Mouse (Mus musculus) heart, adult 2 months (tissue): Measurements from ENCODE around the gene Pnkd. TPM values are rescaled to one million over a fixed set of nuclear protein-coding genes. Genes with fewer than 3 reads are reported as not detected.
A peak's percentile ranks its signal among the peaks of the same experiment; 100 is the strongest.

ENCODE experiments used
- DNase-seq, 2 experiments: peaks; one replicate each; pipeline ENCODE4 v3.0.0; 2021
- H3K27ac ChIP-seq: fragments of 200-600 bp; 2 replicates; pipeline ENCODE4 v1.8.1; 2022
- H3K27me3 ChIP-seq: fragments of 200-500 bp; 2 replicates; pipeline ENCODE4 v1.6.1; 2012; ENCODE audit warnings: mild to moderate bottlenecking, low read length, inconsistent platforms, mixed read lengths; ENCODE audit not compliant: control insufficient read depth, insufficient read depth
- H3K36me3 ChIP-seq: fragments of 200-500 bp; 2 replicates; pipeline ENCODE4 v1.6.1; 2012; ENCODE audit warnings: low read length, inconsistent platforms; ENCODE audit not compliant: control insufficient read depth, insufficient read depth
- H3K4me1 ChIP-seq: fragments of 200-500 bp; 2 replicates; pipeline ENCODE4 v1.6.1; 2011; ENCODE audit warnings: low read length; ENCODE audit not compliant: control insufficient read depth, insufficient read depth
- H3K4me3 ChIP-seq: fragments of 200-600 bp; 2 replicates; pipeline ENCODE4 v1.8.1; 2022
- H3K79me2 ChIP-seq: fragments of 200-500 bp; replicated peaks from 2 replicates; pipeline ENCODE4 v1.6.1; 2012; ENCODE audit warnings: mild to moderate bottlenecking, inconsistent platforms, low read length, moderate library complexity, mixed read lengths; ENCODE audit not compliant: control insufficient read depth, insufficient read depth
- H3K9ac ChIP-seq: fragments of 200-500 bp; 2 replicates; pipeline ENCODE4 v1.6.1; 2012; ENCODE audit warnings: low read depth, mild to moderate bottlenecking, control low read depth, inconsistent platforms, low read length, mixed read lengths
- CTCF ChIP-seq: fragments of 200-600 bp; IDR thresholded peaks from 2 replicates; pipeline ENCODE4 v1.8.1; 2022; ENCODE audit warnings: antibody characterized with exemption, mild to moderate bottlenecking, moderate library complexity
- EP300 ChIP-seq: fragments of 200-500 bp; IDR thresholded peaks from 2 replicates; pipeline ENCODE4 v1.6.1; 2011; ENCODE audit warnings: low read depth, low read length, control low read depth; ENCODE audit not compliant: insufficient read depth
- POLR2A ChIP-seq: fragments of 200-500 bp; IDR thresholded peaks from 2 replicates; pipeline ENCODE4 v1.6.1; 2011; ENCODE audit warnings: mild to moderate bottlenecking, low read depth, low read length, control low read depth; ENCODE audit not compliant: insufficient read depth
- WGBS: fragments of 180-500 bp; shearing (Covaris S2); methylation state at CpG from one replicate; pipeline ENCODE4 v1.1.7; 2018; 5-methylcytosine and 5-hydroxymethylcytosine counted together
- intact Hi-C: fragments of 180-260 bp; cut with DNase I; formaldehyde crosslinking; loops from one replicate; pipeline ENCODE4 v1.15.1; 2025
- microRNA-seq, 2 experiments: library from miRNA; unstranded; fragments of <30 nt; microRNA quantifications; one replicate each; pipeline ENCODE4 v1.2.0; 2021
- polyA plus RNA-seq: library from polyadenylated mRNA; depleted of rRNA; stranded (reverse); fragments of >200 nt; gene quantifications from 2 replicates; pipeline ENCODE4 v1.2.3, GENCODE M21; 2012; rRNA removed
- total RNA-seq, 2 experiments: library from RNA; stranded (reverse); gene quantifications; 2 replicates each; pipeline ENCODE4 v1.2.3; 2021

The Pnkd gene
- total and polyA plus RNA-seq, 3 experiments: 113 to 140 (median 126) TPM

DNA sequence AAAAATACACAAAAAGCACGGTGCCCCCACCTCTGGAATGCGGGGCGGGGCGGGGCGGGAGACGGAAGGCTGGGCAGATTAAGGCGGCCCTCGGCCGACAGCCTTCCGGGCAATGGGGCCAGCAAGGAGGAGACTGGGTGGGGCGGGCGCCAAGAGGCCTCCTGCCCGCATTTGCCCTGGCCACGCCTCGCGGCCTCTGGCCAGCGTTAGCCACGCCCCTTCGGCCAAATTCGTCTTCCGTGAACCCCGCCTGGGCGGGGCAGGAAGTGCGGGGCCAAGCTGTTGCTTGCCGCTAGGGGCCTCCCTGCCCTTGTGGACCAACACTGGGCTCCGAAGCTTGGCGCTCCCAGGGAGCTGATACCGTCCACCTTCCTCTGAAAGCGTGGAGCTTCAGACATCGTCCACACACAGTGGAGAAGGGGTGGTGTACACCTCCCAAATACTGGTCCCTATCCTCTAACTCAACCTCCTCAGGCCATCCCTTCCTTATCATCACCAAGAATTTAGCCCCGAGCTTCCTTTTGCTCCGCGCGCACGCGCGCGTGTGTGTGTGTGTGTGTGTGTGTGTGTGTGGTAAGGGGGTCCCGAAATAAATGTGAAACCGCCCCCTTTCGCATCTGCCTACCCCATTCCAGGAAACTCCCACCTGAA, 112.7 kb downstream of the Pnkd start:
- H3K27ac ChIP-seq: peak overlapping the region; percentile 95
- peaks cover 2% of the 10 kb centered on the region; the same call in 1 of the 2 replicates for H3K79me2 ChIP-seq
- TF ChIP-seq POLR2A (peak; percentile 95), CTCF (peak; percentile 94; the same call in 1 of the 2 replicates), EP300 (peak; percentile 85)
- H3K9ac ChIP-seq: peak overlapping the region; percentile 58
- intact Hi-C loops: loop anchor here (10.0 kb wide), 1 partner anchor 187 kb away; the partner anchor contains the start of genes Bcs1l and Zfp142
- H3K36me3 ChIP-seq: no peaks in the 10 kb centered on the region
- under 1% methylated on average over 41 of the region's 41 CpGs for WGBS
- H3K4me1 ChIP-seq: peaks cover 5% of the 10 kb centered on the region; the same call in 1 of the 2 replicates
- peak; percentile 100 for DNase-seq
- peak overlapping the region; percentile 54 for H3K4me3 ChIP-seq
- H3K27me3 ChIP-seq: no peaks in the 10 kb centered on the region

DNA sequence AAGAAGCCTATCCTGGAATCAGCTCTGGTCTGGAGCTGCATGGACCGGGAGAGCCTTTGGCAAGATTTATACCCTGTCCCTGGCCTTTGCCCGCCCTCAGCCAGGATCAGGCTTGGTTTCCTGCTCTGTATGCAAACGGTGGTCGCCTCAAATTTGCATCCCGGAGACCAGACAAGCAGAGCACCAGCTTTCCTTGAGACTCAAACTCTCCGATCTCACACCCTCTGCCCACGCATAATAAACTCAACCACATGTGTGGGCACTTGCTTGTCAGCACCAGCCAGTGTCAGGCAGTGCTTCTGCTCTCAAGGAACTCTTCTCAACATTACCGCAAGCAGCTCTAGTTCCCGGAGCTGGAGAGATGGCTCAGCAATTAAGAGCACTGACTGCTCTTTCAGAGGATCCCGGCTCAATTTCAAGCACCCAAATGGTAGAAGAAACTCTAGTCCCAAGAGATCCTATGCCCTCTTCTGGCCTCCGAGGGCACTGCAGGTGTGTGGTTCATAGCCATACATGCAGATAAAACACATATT, 113.3 kb downstream of the Pnkd start:
- 5% methylated on average over 11 of the region's 11 CpGs for WGBS
- Histone ChIP-seq H3K9ac (peak overlapping the region; percentile 58), H3K27me3 (no peaks in the 10 kb centered on the region), H3K27ac (peak overlapping the region; percentile 95), H3K36me3 (no peaks in the 10 kb centered on the region), H3K4me1 (peaks cover 5% of the 10 kb centered on the region; the same call in 1 of the 2 replicates), H3K4me3 (peak overlapping the region; percentile 54), H3K79me2 (no peaks in the 10 kb centered on the region)
- no peak for TF ChIP-seq EP300
- TF ChIP-seq CTCF: peak; percentile 85
- TF ChIP-seq POLR2A: no peak
- DNase-seq: peak; percentile 75 to 77
- intact Hi-C loops: loop anchor here (2.0 to 10.0 kb wide), 3 partner anchors 55 to 191 kb away; partner anchors contain the start of genes Bcs1l and Zfp142

DNA sequence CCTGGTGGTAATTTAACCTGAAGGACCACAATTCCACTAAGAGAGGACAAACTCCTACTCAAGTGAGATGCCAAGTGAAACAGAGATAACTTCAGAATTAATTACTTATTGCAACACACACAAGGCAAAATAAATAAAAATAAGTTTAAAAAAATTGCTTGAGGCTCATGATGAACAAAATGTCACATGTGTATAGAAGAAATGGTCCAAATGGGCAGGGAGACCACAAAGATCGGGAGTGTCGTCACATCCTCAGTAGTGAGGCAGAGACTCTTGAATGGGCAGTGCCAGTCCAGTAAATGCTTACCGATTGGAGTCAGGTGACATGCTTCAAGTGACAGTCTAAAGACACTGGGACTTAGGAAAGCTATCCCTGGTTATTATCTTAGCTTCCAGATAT, 115.8 kb downstream of the Pnkd start:
- Histone ChIP-seq H3K9ac (no peak overlapping the region), H3K27ac (no peak overlapping the region), H3K27me3 (no peaks in the 10 kb centered on the region), H3K79me2 (no peaks in the 10 kb centered on the region), H3K36me3 (no peaks in the 10 kb centered on the region), H3K4me1 (peaks cover 5% of the 10 kb centered on the region; the same call in 1 of the 2 replicates), H3K4me3 (no peak overlapping the region)
- WGBS: 76% methylated on average over 3 of the region's 3 CpGs
- no peak for DNase-seq
- no peak for TF ChIP-seq POLR2A
- TF ChIP-seq EP300: no peak
- no peak for TF ChIP-seq CTCF
- intact Hi-C loops: no loop called here

DNA sequence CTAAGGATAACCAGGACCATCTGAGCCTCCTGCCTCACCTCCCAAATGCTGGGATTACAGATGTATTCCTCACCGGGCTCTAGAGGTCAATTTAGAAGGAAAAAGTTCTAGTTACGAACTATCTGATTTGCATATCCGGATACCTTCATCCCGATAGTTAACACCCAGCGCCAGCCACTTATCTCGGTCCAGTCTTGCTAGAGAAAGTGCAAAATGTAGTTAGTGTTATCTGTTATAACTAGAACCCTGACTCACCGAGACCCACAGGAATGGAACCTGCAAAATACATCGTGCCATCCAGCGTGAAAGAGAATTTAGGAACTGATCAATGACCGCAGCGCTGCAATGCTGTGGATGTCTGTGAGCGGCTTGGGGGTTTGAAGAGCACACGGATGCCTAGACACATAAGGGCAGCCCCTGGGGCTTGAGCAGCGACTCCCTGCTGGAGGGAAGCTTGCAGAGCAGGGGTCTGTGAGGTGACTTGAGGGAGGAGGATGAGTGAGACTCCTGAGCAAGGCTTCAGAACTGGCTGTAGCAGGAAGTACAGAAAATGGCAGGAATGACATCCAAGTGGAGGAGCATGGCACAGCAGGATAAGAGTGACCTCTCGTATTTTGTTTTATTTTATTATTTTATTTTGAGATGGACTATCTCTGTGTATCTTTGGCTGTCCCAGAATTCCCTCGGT, 116.4 kb downstream of the Pnkd start:
- Histone ChIP-seq H3K27me3 (no peaks in the 10 kb centered on the region), H3K79me2 (no peaks in the 10 kb centered on the region), H3K36me3 (no peaks in the 10 kb centered on the region), H3K4me3 (no peak overlapping the region), H3K4me1 (peaks cover 5% of the 10 kb centered on the region; the same call in 1 of the 2 replicates), H3K27ac (no peak overlapping the region), H3K9ac (no peak overlapping the region)
- WGBS: 38% methylated on average over 16 of the region's 16 CpGs
- intact Hi-C loops: no loop called here
- DNase-seq: no peak
- no peak for TF ChIP-seq EP300
- TF ChIP-seq POLR2A: no peak
- TF ChIP-seq CTCF: no peak

Small RNA genes lying within 50 kb of the gene (microRNA-seq; reads per million reads assigned to microRNA genes)
- 36,375 to 50,447 reads per million in 2 experiments for gene Mir26b

Other genes with a start within 250 kb of the Pnkd start
- 100 to 1,000 TPM; 629 to 748 TPM for gene Tns1, start 160.5 kb upstream of the Pnkd start, total RNA-seq
- 329 and 365 TPM in 2 replicates for gene Tns1, start 160.5 kb upstream of the Pnkd start, polyA plus RNA-seq
- 1 to 10 TPM; 1.1 to 1.2 TPM for gene Rufy4, start 159.4 kb upstream of the Pnkd start, total RNA-seq
- gene Rufy4, start 159.4 kb upstream of the Pnkd start, polyA plus RNA-seq: 0.59 and 1.0 TPM in 2 replicates
- gene Cxcr2, start 130.9 kb upstream of the Pnkd start, total RNA-seq: under 1 TPM; 0.14 to 0.52 TPM
- 0.82 and 1.3 TPM in 2 replicates for gene Cxcr2, start 130.9 kb upstream of the Pnkd start, polyA plus RNA-seq
- not detected for gene Cxcr1, start 90.3 kb upstream of the Pnkd start, total RNA-seq
- gene Cxcr1, start 90.3 kb upstream of the Pnkd start, polyA plus RNA-seq: not detected in 2 replicates
- gene Arpc2, start 48.8 kb upstream of the Pnkd start, total RNA-seq: 100 to 1,000 TPM; 130 to 132 TPM
- 85.5 and 111 TPM in 2 replicates for gene Arpc2, start 48.8 kb upstream of the Pnkd start, polyA plus RNA-seq
- gene Gpbar1, start 6.4 kb upstream of the Pnkd start, total RNA-seq: not detected
- 0.14 and 0.15 TPM in 2 replicates for gene Gpbar1, start 6.4 kb upstream of the Pnkd start, polyA plus RNA-seq
- gene Aamp, start 192 bp upstream of the Pnkd start, total RNA-seq: 100 to 1,000 TPM in 1 of 2 experiments, 10 to 100 TPM in 1; 89.3 to 100 TPM
- gene Aamp, start 192 bp upstream of the Pnkd start, polyA plus RNA-seq: 116 and 135 TPM in 2 replicates
- 10 to 100 TPM; 41.3 to 48.1 TPM for gene Tmbim1, start 20.7 kb downstream of the Pnkd start, total RNA-seq
- gene Tmbim1, start 20.7 kb downstream of the Pnkd start, polyA plus RNA-seq: 97.1 and 148 TPM in 2 replicates
- gene Catip, start 77.2 kb downstream of the Pnkd start, total RNA-seq: under 1 TPM; 0.29 to 0.34 TPM
- gene Catip, start 77.2 kb downstream of the Pnkd start, polyA plus RNA-seq: 1.1 and 2.3 TPM in 2 replicates
- 1 to 10 TPM; 5.2 to 5.8 TPM for gene Slc11a1, start 90.3 kb downstream of the Pnkd start, total RNA-seq
- 12.3 and 13.0 TPM in 2 replicates for gene Slc11a1, start 90.3 kb downstream of the Pnkd start, polyA plus RNA-seq
- gene Ctdsp1, start 106.6 kb downstream of the Pnkd start, total RNA-seq: 100 to 1,000 TPM; 122 to 137 TPM
- 122 and 127 TPM in 2 replicates for gene Ctdsp1, start 106.6 kb downstream of the Pnkd start, polyA plus RNA-seq
- under 1 TPM; 0.80 to 0.97 TPM for gene Vil1, start 124.4 kb downstream of the Pnkd start, total RNA-seq
- 0.27 and 0.29 TPM in 2 replicates for gene Vil1, start 124.4 kb downstream of the Pnkd start, polyA plus RNA-seq
- gene Cnot9, start 221.1 kb downstream of the Pnkd start, total RNA-seq: 10 to 100 TPM; 11.8 to 12.6 TPM
- 10.0 and 18.3 TPM in 2 replicates for gene Cnot9, start 221.1 kb downstream of the Pnkd start, polyA plus RNA-seq